In the genomic region with DNA sequence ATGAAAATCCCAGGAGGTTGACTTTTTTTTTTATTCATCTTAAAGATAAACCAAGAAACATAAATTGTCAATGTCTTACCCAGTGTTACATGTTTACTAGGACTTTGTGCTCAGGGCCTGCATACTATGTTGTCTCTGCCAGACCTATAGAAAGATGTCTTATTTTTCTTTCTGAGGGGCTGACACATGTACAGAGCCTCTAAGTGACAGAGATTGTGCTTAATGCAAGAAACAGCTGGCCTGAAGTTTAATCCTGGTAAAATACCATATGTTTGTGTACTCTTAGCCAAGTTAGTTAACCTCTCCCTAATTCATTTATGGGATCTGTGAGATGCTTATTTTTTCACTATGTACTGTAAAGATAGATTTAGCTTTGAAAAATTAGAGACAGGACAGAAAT, we compare ENCODE assay signal across 15 mouse cellular contexts.
"Had no signal": no experiment of that assay in that cellular context is flagged by ENCODE, and none has a peak within 500 bp of the region (broad histone marks: within the 10 kb centered on the region; RNA-seq: fewer than 3 reads in every experiment).

No protein-coding gene starts in this region.

- H3K4me2 ChIP-seq: neural tube, embryonic 15.5 days; stomach, embryonic 15.5 days had no signal

- H3K9ac ChIP-seq: neural tube, embryonic 15.5 days; stomach, embryonic 15.5 days had no signal

- H3K9me3 ChIP-seq: neural tube, embryonic 15.5 days; stomach, embryonic 15.5 days had no signal

- H3K4me1 ChIP-seq: neural tube, embryonic 15.5 days; stomach, embryonic 15.5 days had no signal

- H3K4me3 ChIP-seq: neural tube, embryonic 15.5 days; stomach, embryonic 15.5 days had no signal

- H3K36me3 ChIP-seq: neural tube, embryonic 15.5 days; stomach, embryonic 15.5 days had no signal

- H3K27me3 ChIP-seq: neural tube, embryonic 15.5 days; stomach, embryonic 15.5 days had no signal

- H3K27ac ChIP-seq: neural tube, embryonic 15.5 days; stomach, embryonic 15.5 days; stomach, postnatal 0 days had no signal

- DNase-seq: retina, postnatal 1 day; right cerebral cortex, adult 18-20 months; right cerebral cortex, postnatal 14 days; right cerebral cortex, postnatal 25 days; right cerebral cortex, postnatal 4 days; spleen, adult 18-20 months; thymus, adult 18-20 months; thymus, adult 2 months; thymus, postnatal 14 days; thymus, postnatal 25 days; thymus, postnatal 36 days; thymus, postnatal 4 days had no signal
